Mouse (Mus musculus) lung, postnatal 0 days (tissue): ENCODE results near the gene Banp.

Experiments used
- CTCF ChIP-seq: IDR thresholded peaks from 2 replicates; pipeline ENCODE4 v1.5.1; 2016; ENCODE audit warnings: antibody characterized with exemption, mild to moderate bottlenecking
- EP300 ChIP-seq: IDR thresholded peaks from 2 replicates; pipeline ENCODE4 v1.6.1; 2016; ENCODE audit warnings: antibody characterized with exemption, mild to moderate bottlenecking, control low read depth

GRCm38 (mm10) chr8:121908378-121909147, 41.0 kb upstream of the Banp start:
- TF ChIP-seq CTCF: no peak
- no peak for TF ChIP-seq EP300
